Mouse (Mus musculus): ENCODE measurements at regions not wholly inside any gene's neighbourhood (a gene's known extent, or its start where the extent isn't known, plus 50 kb on each side); places are given as distances from the start of the nearest gene placed in this dataset.
A peak's percentile ranks its signal among the peaks of the same experiment; 100 is the strongest.

DNA sequence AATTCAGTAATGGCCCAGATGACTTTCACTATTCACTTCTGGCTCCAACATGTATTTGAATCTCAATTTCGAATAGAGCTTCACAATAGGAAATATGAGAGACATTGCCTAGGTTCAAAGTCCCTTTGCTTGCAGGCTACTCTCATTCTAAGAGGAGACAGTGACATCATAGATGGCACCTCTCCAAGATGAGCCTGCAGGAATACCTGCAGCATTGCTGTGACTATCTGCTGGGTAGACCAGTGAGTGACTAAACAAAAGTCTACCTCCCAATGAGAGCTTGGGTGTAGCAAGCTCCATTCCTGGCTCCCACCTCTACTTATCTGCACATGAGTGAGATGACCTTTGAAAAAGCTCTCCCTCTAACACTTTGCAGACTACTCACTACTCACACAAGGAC is 1632.6 kb upstream of the Gm6569 start:
- 18% methylated on average over 1 of the region's 1 CpGs for WGBS
- no peak for TF ChIP-seq CTCF (IDR thresholded peaks at IDR 0.05; ENCODE audit: insufficient read depth, low read length)
- TF ChIP-seq POLR2A (IDR thresholded peaks at IDR 0.05; ENCODE audit: borderline replicate concordance, extremely low read depth, low read depth, low read length) = no peak
- Histone ChIP-seq H3K4me3 (replicated peaks; ENCODE audit: extremely low read depth, low read depth, low read length) (no peak overlapping the region), H3K4me1 (ENCODE audit: control insufficient read depth, insufficient read depth, low read length) (no peaks in the 10 kb centered on the region)
- DNase-seq = no peak

DNA sequence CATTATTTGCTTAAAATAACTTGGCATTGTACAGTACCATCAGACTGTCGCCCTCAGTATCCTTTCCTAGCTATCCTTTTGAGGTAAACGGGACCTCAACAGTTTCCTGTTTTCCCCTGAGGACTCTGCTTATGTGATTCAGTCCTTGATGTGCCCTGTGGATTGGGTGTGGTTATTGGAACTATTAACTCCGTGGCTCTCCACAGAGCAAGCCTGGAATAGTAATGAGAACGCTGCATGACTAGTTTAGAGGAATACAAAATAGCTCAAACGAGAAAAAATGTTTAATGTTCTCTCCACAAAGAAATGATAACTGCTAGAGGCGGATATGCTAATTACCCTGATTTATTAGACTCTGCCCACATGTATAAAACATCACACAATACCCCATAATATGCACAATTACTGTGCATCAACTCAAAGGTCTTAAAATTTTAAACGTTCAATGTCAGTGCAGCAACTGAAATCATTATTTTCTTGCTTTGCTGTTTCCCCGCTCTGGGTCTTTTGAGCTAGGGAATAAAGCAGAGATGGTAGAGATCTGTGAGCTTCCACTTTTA is 1629.0 kb upstream of the Gm6569 start:
- WGBS = 55% methylated on average over 8 of the region's 8 CpGs
- Histone ChIP-seq H3K4me3 (replicated peaks; ENCODE audit: extremely low read depth, low read depth, low read length) (no peak overlapping the region), H3K4me1 (ENCODE audit: control insufficient read depth, insufficient read depth, low read length) (no peaks in the 10 kb centered on the region)
- TF ChIP-seq POLR2A (IDR thresholded peaks at IDR 0.05; ENCODE audit: borderline replicate concordance, extremely low read depth, low read depth, low read length) = no peak
- TF ChIP-seq CTCF (IDR thresholded peaks at IDR 0.05; ENCODE audit: insufficient read depth, low read length) = no peak
- no peak for DNase-seq

- 13% methylated on average over 9 of the region's 9 CpGs for WGBS
These were observed 1628.4 kb upstream of the Gm6569 start for GRCm38 (mm10) chr15:72205950-72206349.

DNA sequence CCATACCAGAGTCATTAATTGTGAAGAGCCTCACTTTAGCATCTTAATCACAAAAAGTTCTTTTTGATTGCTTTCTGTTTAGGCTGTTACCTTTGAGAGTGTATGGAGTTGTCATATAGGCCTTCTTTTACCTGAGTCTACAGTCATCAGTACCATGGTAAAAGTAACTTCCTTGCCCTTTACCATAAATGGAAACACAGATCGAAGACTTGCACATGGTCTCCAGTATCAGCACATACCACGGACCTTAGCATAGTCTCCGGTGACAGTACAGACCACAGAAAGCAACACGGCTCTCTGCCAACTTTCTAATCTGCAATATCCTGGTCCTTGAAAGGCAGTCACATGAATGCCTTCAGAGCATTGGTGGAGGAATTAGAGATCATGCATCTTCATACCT is 1626.8 kb upstream of the Gm6569 start:
- DNase-seq = no peak
- Histone ChIP-seq H3K4me1 (ENCODE audit: control insufficient read depth, insufficient read depth, low read length) (no peaks in the 10 kb centered on the region), H3K4me3 (replicated peaks; ENCODE audit: extremely low read depth, low read depth, low read length) (no peak overlapping the region)
- TF ChIP-seq CTCF (IDR thresholded peaks at IDR 0.05; ENCODE audit: insufficient read depth, low read length) (no peak), POLR2A (IDR thresholded peaks at IDR 0.05; ENCODE audit: borderline replicate concordance, extremely low read depth, low read depth, low read length) (no peak)
- WGBS = 74% methylated on average over 4 of the region's 4 CpGs

More at GRCm38 (mm10) chr15:72205950-72206349, 1628.4 kb upstream of the Gm6569 start:
- TF ChIP-seq POLR2A (IDR thresholded peaks at IDR 0.05; ENCODE audit: borderline replicate concordance, extremely low read depth, low read depth, low read length) (no peak), CTCF (IDR thresholded peaks at IDR 0.05; ENCODE audit: insufficient read depth, low read length) (peak; percentile 37; the same call in 1 of the 2 replicates)
- H3K4me3 ChIP-seq (replicated peaks; ENCODE audit: extremely low read depth, low read depth, low read length) = no peak overlapping the region
- peak; percentile 11 for DNase-seq
- no peaks in the 10 kb centered on the region for H3K4me1 ChIP-seq (ENCODE audit: control insufficient read depth, insufficient read depth, low read length)

- WGBS = 45% methylated on average over 4 of the region's 4 CpGs
- no peak for TF ChIP-seq CTCF (IDR thresholded peaks at IDR 0.05; ENCODE audit: insufficient read depth, low read length)
- no peak for TF ChIP-seq POLR2A (IDR thresholded peaks at IDR 0.05; ENCODE audit: borderline replicate concordance, extremely low read depth, low read depth, low read length)
- no peaks in the 10 kb centered on the region for H3K4me1 ChIP-seq (ENCODE audit: control insufficient read depth, insufficient read depth, low read length)
These were observed 1626.3 kb upstream of the Gm6569 start for GRCm38 (mm10) chr15:72208076-72208475.

DNA sequence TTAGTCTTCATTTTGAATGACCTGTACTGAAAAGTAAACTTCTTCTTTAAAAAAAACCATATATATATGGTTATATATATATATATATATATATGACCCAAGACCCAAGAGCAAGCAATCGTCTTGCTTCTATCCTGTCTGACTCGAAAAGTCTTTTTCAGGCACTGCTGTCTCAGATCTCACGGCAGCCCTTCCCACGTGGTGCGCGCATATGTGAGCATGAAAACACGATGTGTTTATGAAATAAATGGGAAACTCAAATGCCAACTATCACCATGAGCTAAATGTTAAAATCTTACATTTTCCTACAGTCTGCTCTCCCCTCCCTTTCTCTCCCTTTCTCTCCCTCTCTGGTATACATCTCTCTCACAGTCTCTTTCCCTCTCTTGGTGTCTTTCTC is 1625.4 kb upstream of the Gm6569 start:
- Histone ChIP-seq H3K4me1 (ENCODE audit: control insufficient read depth, insufficient read depth, low read length) (no peaks in the 10 kb centered on the region), H3K4me3 (replicated peaks; ENCODE audit: extremely low read depth, low read depth, low read length) (no peak overlapping the region)
- no peak for TF ChIP-seq POLR2A (IDR thresholded peaks at IDR 0.05; ENCODE audit: borderline replicate concordance, extremely low read depth, low read depth, low read length)
- TF ChIP-seq CTCF (IDR thresholded peaks at IDR 0.05; ENCODE audit: insufficient read depth, low read length) = no peak
- 84% methylated on average over 7 of the region's 7 CpGs for WGBS
- no peak for DNase-seq

More at GRCm38 (mm10) chr15:72208076-72208475, 1626.3 kb upstream of the Gm6569 start:
- no peak overlapping the region for H3K4me3 ChIP-seq (replicated peaks; ENCODE audit: extremely low read depth, low read depth, low read length)
- DNase-seq = no peak

- TF ChIP-seq CTCF (IDR thresholded peaks at IDR 0.05; ENCODE audit: insufficient read depth, low read length) = no peak
- TF ChIP-seq POLR2A (IDR thresholded peaks at IDR 0.05; ENCODE audit: borderline replicate concordance, extremely low read depth, low read depth, low read length) = no peak
- DNase-seq = no peak
These were observed 1616.6 kb upstream of the Gm6569 start for GRCm38 (mm10) chr15:72217731-72218130.

DNA sequence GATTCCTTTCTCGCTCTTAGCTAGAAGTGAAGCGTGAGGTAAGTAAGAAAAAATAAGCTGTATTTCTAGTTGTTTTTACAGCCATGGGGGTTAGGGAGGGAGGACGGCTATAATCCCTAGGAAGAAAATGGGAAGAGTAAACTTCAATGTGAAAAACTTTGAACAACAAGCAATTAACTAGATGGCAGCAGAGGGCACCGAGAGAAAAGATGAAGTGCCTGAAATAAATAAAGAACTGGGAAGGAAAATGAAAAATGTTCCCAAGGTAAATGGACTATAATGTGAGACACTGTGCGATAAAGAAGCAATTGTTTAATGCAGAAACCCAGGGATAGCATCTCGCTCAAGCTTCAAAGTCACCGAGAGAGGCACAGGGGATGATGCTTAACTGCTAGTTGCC is 1614.4 kb upstream of the Gm6569 start:
- TF ChIP-seq POLR2A (IDR thresholded peaks at IDR 0.05; ENCODE audit: borderline replicate concordance, extremely low read depth, low read depth, low read length) (no peak), CTCF (IDR thresholded peaks at IDR 0.05; ENCODE audit: insufficient read depth, low read length) (no peak)
- no peak for DNase-seq
- no peaks in the 10 kb centered on the region for H3K4me1 ChIP-seq (ENCODE audit: control insufficient read depth, insufficient read depth, low read length)
- no peak overlapping the region for H3K4me3 ChIP-seq (replicated peaks; ENCODE audit: extremely low read depth, low read depth, low read length)
- WGBS = 85% methylated on average over 7 of the region's 7 CpGs

More at GRCm38 (mm10) chr15:72217731-72218130, 1616.6 kb upstream of the Gm6569 start:
- 64% methylated on average over 5 of the region's 5 CpGs for WGBS
- no peak overlapping the region for H3K4me3 ChIP-seq (replicated peaks; ENCODE audit: extremely low read depth, low read depth, low read length)
- no peaks in the 10 kb centered on the region for H3K4me1 ChIP-seq (ENCODE audit: control insufficient read depth, insufficient read depth, low read length)

DNA sequence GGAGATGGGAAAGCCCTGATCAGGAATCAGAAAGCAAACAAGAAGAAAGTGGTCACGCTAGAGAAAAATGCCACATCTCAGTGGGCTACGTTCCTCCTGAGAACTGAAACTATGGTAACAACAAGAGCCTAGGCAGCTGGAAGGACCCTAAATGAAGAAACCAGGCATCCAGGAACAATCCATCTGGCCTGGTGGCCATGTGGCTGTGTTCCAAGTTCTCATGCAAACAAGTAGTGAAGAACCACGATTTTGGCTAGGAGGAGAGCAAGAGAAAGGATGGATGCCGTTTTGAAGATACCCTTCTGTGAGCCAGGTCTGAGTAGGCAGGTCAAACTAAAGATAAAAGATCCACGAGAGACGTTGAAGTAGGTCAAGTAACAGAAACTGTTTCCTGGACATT is 1613.6 kb upstream of the Gm6569 start:
- WGBS = 73% methylated on average over 6 of the region's 6 CpGs
- Histone ChIP-seq H3K4me1 (ENCODE audit: control insufficient read depth, insufficient read depth, low read length) (no peaks in the 10 kb centered on the region), H3K4me3 (replicated peaks; ENCODE audit: extremely low read depth, low read depth, low read length) (no peak overlapping the region)
- TF ChIP-seq POLR2A (IDR thresholded peaks at IDR 0.05; ENCODE audit: borderline replicate concordance, extremely low read depth, low read depth, low read length) (no peak), CTCF (IDR thresholded peaks at IDR 0.05; ENCODE audit: insufficient read depth, low read length) (no peak)
- no peak for DNase-seq

GRCm38 (mm10) chr15:72232355-72232754 is 1602.0 kb upstream of the Gm6569 start:
- TF ChIP-seq CTCF (IDR thresholded peaks at IDR 0.05; ENCODE audit: insufficient read depth, low read length) = no peak
- TF ChIP-seq POLR2A (IDR thresholded peaks at IDR 0.05; ENCODE audit: borderline replicate concordance, extremely low read depth, low read depth, low read length) = no peak

More at GRCm38 (mm10) chr15:72232355-72232754, 1602.0 kb upstream of the Gm6569 start:
- WGBS = 34% methylated on average over 2 of the region's 2 CpGs
- Histone ChIP-seq H3K4me3 (replicated peaks; ENCODE audit: extremely low read depth, low read depth, low read length) (no peak overlapping the region), H3K4me1 (ENCODE audit: control insufficient read depth, insufficient read depth, low read length) (no peaks in the 10 kb centered on the region)
- DNase-seq = no peak

Data from lung, adult 2 months (tissue).